Mouse (Mus musculus): ENCODE data around the gene Wdr25.

Gene Wdr25

GRCm38 (mm10) chr12:108938844-108939243 is 45.4 kb downstream of the Wdr25 start:
- DNase-seq = no peak

GRCm38 (mm10) chr12:108939317-108939716 is 45.9 kb downstream of the Wdr25 start:
- no peak for DNase-seq

GRCm38 (mm10) chr12:108940255-108940654 is 46.8 kb downstream of the Wdr25 start:
- DNase-seq = no peak

GRCm38 (mm10) chr12:108941282-108941681 is 47.9 kb downstream of the Wdr25 start:
- DNase-seq = no peak

GRCm38 (mm10) chr12:108942203-108942923 is 48.9 kb downstream of the Wdr25 start:
- no peak for DNase-seq

GRCm38 (mm10) chr12:108953011-108953550 is 59.6 kb downstream of the Wdr25 start:
- DNase-seq = no peak

GRCm38 (mm10) chr12:108953838-108954237 is 60.4 kb downstream of the Wdr25 start:
- DNase-seq = peak; percentile 23 to 42

- no peak for DNase-seq
Measured at GRCm38 (mm10) chr12:108954456-108954855, 61.0 kb downstream of the Wdr25 start.

GRCm38 (mm10) chr12:108958483-108958882 is 65.1 kb downstream of the Wdr25 start:
- DNase-seq = no peak

GRCm38 (mm10) chr12:108958991-108959638 is 65.7 kb downstream of the Wdr25 start:
- DNase-seq = no peak

GRCm38 (mm10) chr12:108959639-108960219 is 66.3 kb downstream of the Wdr25 start:
- peak; percentile 44 to 78 for DNase-seq

- peak; percentile 70 to 84 for DNase-seq
Measured at GRCm38 (mm10) chr12:108960225-108960624, 66.8 kb downstream of the Wdr25 start.

GRCm38 (mm10) chr12:108967631-108968030 is 74.2 kb downstream of the Wdr25 start:
- peak in 1 of 2 experiments; percentile 71 for DNase-seq

GRCm38 (mm10) chr12:108968031-108968430 is 74.6 kb downstream of the Wdr25 start:
- no peak for DNase-seq

GRCm38 (mm10) chr12:108971446-108971845 is 78.0 kb downstream of the Wdr25 start:
- peak; percentile 53 to 81 for DNase-seq

- DNase-seq = no peak
Measured at GRCm38 (mm10) chr12:108972234-108972633, 78.8 kb downstream of the Wdr25 start.

- no peak for DNase-seq
Measured at GRCm38 (mm10) chr12:108979977-108980376, 86.5 kb downstream of the Wdr25 start.

- no peak for DNase-seq
Measured at GRCm38 (mm10) chr12:108981941-108982683, 88.7 kb downstream of the Wdr25 start.

GRCm38 (mm10) chr12:108982684-108982960 is 89.2 kb downstream of the Wdr25 start:
- DNase-seq = no peak

GRCm38 (mm10) chr12:108983496-108983895 is 90.1 kb downstream of the Wdr25 start:
- no peak for DNase-seq

- DNase-seq = peak; percentile 44 to 80
Measured at GRCm38 (mm10) chr12:108984471-108984870, 91.0 kb downstream of the Wdr25 start.

GRCm38 (mm10) chr12:108985025-108985424 is 91.6 kb downstream of the Wdr25 start:
- no peak for DNase-seq

- DNase-seq = no peak
Measured at GRCm38 (mm10) chr12:108987448-108987847, 94.0 kb downstream of the Wdr25 start.
